ENCODE assay signal across 8 mouse cellular contexts in the genomic region with DNA sequence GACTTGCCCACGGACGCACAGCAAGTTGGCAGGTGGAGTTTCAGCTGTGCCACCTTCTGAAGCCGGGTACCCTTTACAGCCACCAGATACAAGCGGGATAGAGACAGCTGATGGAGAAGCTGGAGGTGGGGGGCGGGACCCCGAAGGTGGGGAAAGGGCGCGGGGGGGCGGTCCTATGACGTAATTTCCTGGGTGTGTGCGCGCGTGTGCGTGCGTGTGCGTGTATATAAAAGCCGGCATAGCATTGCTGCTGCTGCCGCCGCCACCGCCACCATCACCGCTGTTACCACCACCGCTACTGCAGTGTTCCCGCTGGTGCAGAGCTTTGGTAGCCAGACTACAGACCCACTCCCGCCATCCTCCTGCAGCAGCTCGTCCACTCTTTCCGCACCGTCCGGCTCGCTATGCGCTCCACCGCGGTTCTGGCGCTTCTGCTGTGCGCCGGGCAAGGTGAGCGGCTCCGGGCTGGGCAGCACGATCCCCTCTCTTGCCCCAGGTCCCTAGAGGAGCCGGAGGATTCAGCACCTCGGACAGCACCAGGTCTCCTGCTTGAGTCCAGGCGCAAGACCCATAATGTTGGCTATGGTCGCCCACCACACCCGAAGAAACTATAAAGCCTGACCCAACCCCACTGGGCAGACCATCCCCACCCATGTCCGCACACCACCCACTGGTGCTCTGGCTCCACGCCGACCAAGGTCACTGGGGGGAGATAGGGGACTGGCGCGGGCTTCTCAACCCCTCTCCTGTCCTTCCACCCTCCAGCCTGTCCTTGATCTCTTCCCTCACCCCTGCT. TPM values are rescaled to one million over a fixed set of nuclear protein-coding genes. Genes with fewer than 3 reads are reported as not detected.
DNase-seq lines count a peak whose midpoint lies in the region; ATAC-seq and TF ChIP-seq lines count a peak whose summit lies in the region.

A gene (plus strand): TSS at position 249 of the 796 bp plus-strand sequence.

- H3K9ac ChIP-seq in kidney, embryonic 15.5 days, result no peak within 1 kb of the TSS

- H3K79me2 ChIP-seq in myocyte (ENCODE audit: control insufficient read depth, insufficient read depth), result no peaks in the 10 kb centered on the region

- peak within 1 kb of the TSS; percentile 60 for H3K4me2 ChIP-seq in kidney, embryonic 15.5 days
- no peak within 1 kb of the TSS for H3K4me2 ChIP-seq in myocyte (ENCODE audit: low read depth)

- no peaks in the 10 kb centered on the region for H3K36me3 ChIP-seq in heart, embryonic 10.5 days
- no peaks in the 10 kb centered on the region for H3K36me3 ChIP-seq in kidney, embryonic 15.5 days
- no peaks in the 10 kb centered on the region for H3K36me3 ChIP-seq in myocyte (ENCODE audit: control insufficient read depth, insufficient read depth)

- no peaks in the 10 kb centered on the region for H3K9me3 ChIP-seq in heart, embryonic 10.5 days
- H3K9me3 ChIP-seq in kidney, embryonic 15.5 days (replicated peaks), result no peaks in the 10 kb centered on the region

- DNase-seq in spleen, postnatal 10 days (ENCODE audit: low spot score in 2 of 2), result peak; percentile 49 to 82
- no peak for DNase-seq in spleen, adult 18-20 months
- peak; percentile 92 for DNase-seq in embryo, embryonic 11 days
- peak; percentile 93 for DNase-seq in heart, embryonic 10.5 days (ENCODE audit: low spot score)
- DNase-seq in liver, result peak; percentile 81
- peak; percentile 50 for DNase-seq in telencephalon, adult 2 months (ENCODE audit: low read depth, low spot score)

- peak within 1 kb of the TSS; percentile 50 for H3K4me3 ChIP-seq in heart, embryonic 10.5 days
- H3K4me3 ChIP-seq in kidney, embryonic 15.5 days (replicated peaks), result peak within 1 kb of the TSS; percentile 35
- no peak within 1 kb of the TSS for H3K4me3 ChIP-seq in myocyte

- peak; percentile 85 for ATAC-seq in kidney, embryonic 15.5 days (replicated peaks; ENCODE audit: low FRiP score)

- WGBS in heart, embryonic 10.5 days, result 3% methylated on average over 48 of the region's 48 CpGs
- 2% methylated on average over 47 of the region's 48 CpGs for WGBS in kidney, embryonic 15.5 days

- H3K4me1 ChIP-seq in heart, embryonic 10.5 days, result peaks cover 10% of the 10 kb centered on the region; the same call in 1 of the 2 replicates
- peaks cover 6% of the 10 kb centered on the region for H3K4me1 ChIP-seq in kidney, embryonic 15.5 days

- H3K27ac ChIP-seq in heart, embryonic 10.5 days, result no peak within 1 kb of the TSS
- H3K27ac ChIP-seq in kidney, embryonic 15.5 days, result no peak within 1 kb of the TSS

- H3ac ChIP-seq in myocyte (ENCODE audit: control insufficient read depth, insufficient read length), result no peak within 1 kb of the TSS

- H3K27me3 ChIP-seq in heart, embryonic 10.5 days (ENCODE audit: insufficient read depth, poor library complexity, severe bottlenecking), result peaks cover 56% of the 10 kb centered on the region
- peaks cover 36% of the 10 kb centered on the region for H3K27me3 ChIP-seq in kidney, embryonic 15.5 days
- peaks cover 33% of the 10 kb centered on the region for H3K27me3 ChIP-seq in myocyte (ENCODE audit: control insufficient read depth, insufficient read depth, insufficient read length)

- no peak for TF ChIP-seq POLR2A in myocyte (IDR thresholded peaks at IDR 0.05; ENCODE audit: insufficient read length, low read depth)

TF ChIP-seq in myocyte, 11 proteins besides CTCF, POLR2A, EP300 and RAD21:
- TF ChIP-seq REST (IDR thresholded peaks at IDR 0.05; ENCODE audit: insufficient read depth, insufficient read length) (peak; percentile 85), TCF3 (IDR thresholded peaks at IDR 0.05; ENCODE audit: insufficient read length, low read depth) (no peak)

RNA-seq across cellular contexts. Expression of the gene that starts here (rescaled TPM):
- polyA plus RNA-seq in heart, embryonic 10.5 days (2016; fragmentation: Nextera tagmentation; extraction: Ambion mirVana), result 0.15 and 0.44 TPM in 2 replicates
- 6.1 and 30.2 TPM in 2 replicates for polyA plus RNA-seq in kidney, embryonic 15.5 days (2015; fragmentation: Nextera tagmentation; extraction: Ambion mirVana)
- not detected for polyA plus RNA-seq in myocyte (2012; fragmentation: generic; extraction: Trizol)

Comparison
In these comparisons a context has a peak if more than half of its experiments do, and no peak if none do; other contexts are left out.
1. DNase-seq: peak in spleen, postnatal 10 days (2 of 2), embryo, embryonic 11 days (single experiment), liver (single experiment) and telencephalon, adult 2 months (single experiment); none in spleen, adult 18-20 months (0 of 2).
2. Peak in DNase-seq and H3K4me3 ChIP-seq in heart, embryonic 10.5 days; RNA of the gene not detected or under 1 TPM.